Mouse (Mus musculus) R1 (cell line): ENCODE measurements at regions not wholly inside any gene's neighbourhood (a gene's known extent, or its start where the extent isn't known, plus 50 kb on each side); places are given as distances from the start of the nearest gene placed in this dataset.

Source experiments
- DNase-seq: peaks from one replicate; pipeline ENCODE4 v3.0.0-alpha.2; 2018; ENCODE audit warnings: low read depth, low spot score

- no peak for DNase-seq
Measured at GRCm38 (mm10) chr13:119267608-119268300, 160.6 kb upstream of the Paip1 start.

- DNase-seq: peak; percentile 13
Measured at GRCm38 (mm10) chr13:119268301-119268675, 160.1 kb upstream of the Paip1 start.

DNA sequence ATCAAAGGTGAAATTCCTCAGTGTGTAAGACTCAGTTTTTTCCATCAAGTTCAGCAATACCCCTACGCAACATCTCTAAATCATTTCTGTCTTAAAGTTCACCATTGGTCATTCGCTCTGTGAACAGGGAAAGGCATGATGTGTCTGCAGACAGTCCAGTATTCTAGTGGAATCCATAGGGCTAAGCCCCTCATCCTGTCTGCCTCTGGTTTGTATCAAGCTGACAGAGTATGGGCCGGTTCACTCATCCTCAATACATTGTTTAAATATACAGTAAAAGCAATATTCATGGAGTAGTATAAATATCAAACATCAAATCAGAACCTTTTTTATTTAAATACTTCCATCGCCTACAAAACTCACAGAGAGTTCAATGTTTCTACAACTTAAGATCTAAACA is 152.9 kb upstream of the Paip1 start:
- DNase-seq: no peak

DNA sequence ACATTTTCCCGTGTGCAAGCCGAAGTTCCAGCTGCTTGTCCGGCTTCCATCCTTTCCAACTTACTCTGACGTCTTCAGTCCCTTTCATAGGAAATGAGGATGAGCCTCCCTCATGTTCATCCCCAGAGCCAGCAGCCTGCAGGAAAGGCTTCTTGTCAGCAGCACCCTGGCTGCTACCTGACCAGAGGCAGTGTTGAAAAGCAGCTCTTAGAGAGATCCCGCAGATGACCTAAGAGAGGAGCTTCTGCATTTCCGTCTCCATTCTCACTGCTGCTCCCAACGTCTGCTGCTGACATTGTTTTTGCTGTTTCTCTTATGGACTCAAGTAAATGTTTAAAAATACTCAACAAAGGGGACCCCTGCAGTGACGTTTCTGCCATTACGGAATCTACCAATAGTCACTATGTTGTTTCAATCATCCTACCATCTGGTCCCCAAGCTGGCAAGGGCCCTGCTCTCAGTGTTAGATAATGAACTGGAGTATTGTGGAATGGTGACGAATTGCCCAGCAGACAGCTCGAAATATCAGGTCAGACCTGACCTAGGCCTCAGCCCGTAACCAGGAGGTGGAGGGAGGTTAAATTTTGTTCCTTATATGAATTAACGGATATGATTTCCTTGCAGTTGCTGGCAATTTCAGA is 151.0 kb upstream of the Paip1 start:
- no peak for DNase-seq

DNA sequence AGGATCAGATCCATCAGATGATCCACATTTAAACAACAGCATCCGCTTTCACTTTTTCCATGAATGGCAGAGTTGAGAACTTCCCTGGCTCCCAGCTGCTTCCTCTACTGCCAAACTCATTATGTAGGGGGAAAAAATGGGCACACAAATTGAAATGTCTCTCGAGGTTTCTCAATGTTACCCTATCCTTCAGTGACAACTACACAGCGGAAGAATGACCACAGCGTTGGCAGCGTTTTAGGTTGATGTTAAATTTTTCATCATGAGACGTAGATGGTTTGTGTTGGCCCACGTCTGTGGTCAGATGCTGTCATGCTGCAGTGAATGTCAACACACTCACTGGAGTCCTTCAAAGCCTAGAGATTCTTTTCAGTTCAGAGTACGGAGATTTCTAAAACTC is 149.0 kb upstream of the Paip1 start:
- DNase-seq: no peak

DNA sequence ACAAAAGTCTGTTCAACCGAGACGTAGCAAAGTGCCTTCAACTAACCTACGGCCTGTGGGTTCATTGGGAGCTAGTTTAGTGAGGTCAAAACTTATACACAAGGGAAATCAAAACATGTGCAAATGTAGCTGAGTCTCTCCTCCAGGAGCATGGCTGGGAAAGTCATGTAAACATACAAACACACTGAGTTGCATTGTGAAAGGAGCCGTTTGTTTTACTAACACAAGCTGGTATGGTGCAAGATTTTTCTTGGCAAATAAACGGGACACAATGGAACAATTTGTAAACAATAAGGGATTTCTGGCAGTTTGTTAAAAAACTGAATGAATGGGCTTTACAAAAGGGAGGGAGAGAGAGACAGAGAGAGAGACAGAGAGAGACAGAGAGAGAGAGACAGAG is 147.8 kb upstream of the Paip1 start:
- DNase-seq: no peak

DNA sequence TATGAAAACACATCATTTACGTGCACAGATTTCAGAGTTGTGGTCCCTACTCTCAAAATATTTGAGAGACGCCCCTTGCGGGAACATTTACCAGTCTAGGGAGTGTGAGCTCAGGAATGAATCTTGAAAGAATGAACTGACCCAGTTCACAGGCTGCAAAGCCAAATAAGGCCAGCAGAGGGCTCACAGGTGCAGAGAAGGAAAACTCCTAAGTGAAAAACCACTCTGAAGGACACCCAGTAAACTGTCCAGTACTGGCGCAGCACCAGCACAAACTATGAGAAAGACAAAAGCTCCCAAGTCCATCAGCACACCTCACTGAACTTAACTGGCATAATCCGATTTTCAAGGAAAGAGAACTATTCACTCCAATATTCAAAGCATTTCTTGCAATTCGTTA is 145.0 kb upstream of the Paip1 start:
- DNase-seq: peak; percentile 65

DNA sequence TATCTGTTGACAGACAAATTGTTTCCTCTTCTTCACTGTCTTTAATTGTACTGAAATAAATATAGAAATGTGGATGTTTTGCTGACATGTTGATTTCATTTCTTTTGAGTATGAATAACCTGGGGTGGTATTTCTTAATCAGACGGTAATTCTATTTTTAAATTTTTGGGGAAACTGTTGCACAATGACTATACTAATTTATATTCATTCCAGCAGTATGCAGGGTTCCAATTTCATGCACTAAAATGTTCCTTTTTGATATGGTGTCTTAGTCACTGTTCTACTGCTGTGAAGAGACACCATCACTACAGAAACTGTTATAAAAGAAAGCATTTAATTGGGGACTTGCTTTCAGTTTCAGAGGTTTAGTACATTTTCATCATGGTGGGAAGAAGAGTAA is 119.2 kb upstream of the Paip1 start:
- no peak for DNase-seq

DNA sequence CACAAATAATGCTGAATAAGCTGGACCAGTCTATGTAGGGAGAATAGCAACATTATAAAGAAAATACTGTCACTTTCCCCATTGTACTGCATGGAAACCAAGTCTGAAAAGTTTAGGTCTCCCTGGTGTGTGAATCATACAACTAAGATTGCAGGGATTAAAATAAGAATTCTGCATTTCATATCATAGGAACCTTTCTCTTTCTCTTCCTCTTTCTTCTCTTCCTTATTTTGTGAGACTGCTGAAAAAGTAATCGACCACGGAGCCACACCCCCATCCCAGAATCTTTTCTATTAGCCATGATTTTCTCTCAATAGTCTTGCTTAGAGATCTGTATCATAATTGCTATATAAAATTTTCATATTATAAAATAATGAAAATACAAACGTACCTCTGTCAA is 118.4 kb upstream of the Paip1 start:
- no peak for DNase-seq

- no peak for DNase-seq
Measured at GRCm38 (mm10) chr13:119314356-119314755, 114.0 kb upstream of the Paip1 start.

GRCm38 (mm10) chr13:119318358-119318757 is 110.0 kb upstream of the Paip1 start:
- no peak for DNase-seq

- DNase-seq: no peak
Measured at GRCm38 (mm10) chr13:119325510-119325909, 102.9 kb upstream of the Paip1 start.

- DNase-seq: no peak
Measured at GRCm38 (mm10) chr13:119326877-119327625, 101.3 kb upstream of the Paip1 start.

GRCm38 (mm10) chr13:119328731-119329130 is 99.7 kb upstream of the Paip1 start:
- DNase-seq: no peak

DNA sequence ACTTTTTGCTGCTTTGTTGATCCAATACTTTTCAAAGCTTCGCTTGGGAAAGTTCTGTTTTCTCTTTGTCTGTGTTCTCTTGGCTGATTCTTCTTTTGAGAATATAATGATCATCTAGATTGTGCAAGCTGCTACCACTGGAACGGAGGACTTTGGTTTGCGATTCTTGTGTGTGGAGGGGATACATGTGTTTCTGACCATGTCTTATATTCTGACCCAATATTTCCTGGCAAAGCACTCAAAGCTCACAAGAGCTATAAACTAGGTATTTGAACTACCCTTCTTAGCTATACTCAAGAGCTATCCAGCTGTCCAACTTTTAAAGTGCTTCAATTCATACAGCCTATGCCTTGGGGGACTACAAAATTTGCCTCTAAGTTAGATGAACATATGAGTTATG is 96.6 kb upstream of the Paip1 start:
- DNase-seq: no peak

GRCm38 (mm10) chr13:119333915-119334314 is 94.5 kb upstream of the Paip1 start:
- DNase-seq: peak; percentile 6

DNA sequence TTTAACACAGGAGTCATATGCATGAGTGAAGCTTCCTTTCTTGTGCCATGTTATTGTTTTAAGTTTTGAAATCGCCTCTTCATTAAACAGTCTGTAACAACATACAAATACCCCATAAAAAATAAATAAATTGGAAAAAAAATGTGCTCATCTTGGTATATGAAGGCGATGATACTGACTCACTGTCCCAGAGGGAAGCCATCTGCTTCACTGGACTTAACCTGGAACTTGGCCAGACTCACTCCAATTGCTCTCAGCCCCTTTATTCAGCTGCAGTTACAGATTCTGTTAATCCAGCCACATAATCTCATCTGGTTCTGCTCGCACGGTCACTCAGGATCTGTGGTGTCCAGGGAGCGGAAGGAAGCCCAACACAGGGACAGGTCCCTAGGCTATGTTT is 90.5 kb upstream of the Paip1 start:
- no peak for DNase-seq

DNA sequence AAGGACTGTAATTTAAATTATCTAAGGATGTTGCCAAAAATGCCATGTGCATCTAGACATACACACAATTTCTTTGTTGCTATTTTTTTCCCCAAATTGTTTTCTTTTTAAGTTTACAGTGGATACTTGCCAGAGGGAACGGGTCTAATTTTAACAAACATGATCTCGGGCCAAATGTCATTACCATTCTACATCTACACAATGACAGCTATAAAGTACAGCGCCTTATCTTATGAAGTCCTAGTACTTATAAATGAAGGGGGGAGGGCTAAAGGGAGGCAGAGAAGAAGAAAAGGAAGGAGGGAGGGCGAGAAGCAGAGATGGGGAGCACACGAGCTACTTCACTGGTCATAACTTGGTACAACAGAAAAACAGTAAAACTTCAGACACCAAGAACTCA is 89.4 kb upstream of the Paip1 start:
- DNase-seq: no peak

DNA sequence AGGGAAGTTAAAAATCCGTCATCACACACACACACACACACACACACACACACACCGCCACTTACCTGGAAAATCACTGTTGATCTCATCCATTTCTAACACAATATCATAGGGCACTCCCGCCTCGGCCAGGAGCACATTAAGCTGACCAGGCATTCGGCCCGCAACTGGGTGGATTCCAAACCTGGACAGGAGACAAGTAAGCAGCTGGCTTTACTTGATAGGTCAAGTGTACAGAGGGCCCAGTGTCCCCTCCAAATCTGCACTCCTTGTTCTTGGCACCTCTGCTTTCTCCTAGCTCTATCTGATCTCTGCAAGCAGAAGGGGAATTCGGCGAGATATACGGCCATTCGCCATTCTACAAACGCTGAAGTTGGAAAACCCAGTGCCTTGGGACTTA is 88.6 kb upstream of the Paip1 start:
- DNase-seq: no peak

GRCm38 (mm10) chr13:119341833-119342232 is 86.6 kb upstream of the Paip1 start:
- DNase-seq: peak; percentile 77

DNA sequence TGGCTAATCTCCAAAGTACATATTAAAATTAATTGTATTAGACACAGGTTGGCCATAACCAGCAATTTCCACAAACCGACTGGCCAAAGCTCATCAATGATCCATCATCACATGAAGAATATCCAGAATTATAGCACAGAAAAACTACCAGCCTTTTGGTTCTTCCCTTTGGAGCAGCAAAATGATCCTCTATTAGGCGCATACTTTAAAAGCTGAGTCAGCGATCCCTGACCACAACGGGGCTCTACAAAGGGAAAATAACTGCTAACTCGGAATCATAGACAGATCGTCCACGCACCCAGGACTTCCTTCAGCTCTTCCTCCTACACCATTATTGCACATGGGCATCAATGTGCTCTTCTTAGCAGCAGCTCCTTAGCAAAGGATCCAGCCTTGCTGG is 85.6 kb upstream of the Paip1 start:
- DNase-seq: no peak

DNA sequence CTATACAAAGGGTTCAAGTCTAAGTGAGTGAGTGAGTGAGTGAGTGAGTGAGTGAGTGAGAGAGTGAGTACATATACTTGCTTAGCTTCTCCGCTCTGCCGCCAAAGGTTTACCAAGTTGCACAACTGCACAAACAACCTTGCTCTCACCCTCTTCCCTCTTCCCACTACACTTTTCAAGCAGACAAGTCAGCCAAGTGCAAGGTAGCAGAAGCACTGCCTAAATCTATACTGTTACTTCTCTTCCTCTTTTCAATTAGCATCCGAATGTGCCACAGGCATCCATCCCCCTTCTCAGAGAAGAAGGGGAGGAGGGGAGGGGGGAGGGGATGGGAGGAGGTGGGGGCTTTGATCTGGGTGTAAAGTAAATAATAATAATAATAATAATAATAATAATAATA is 80.4 kb upstream of the Paip1 start:
- no peak for DNase-seq

GRCm38 (mm10) chr13:119351346-119351745 is 77.1 kb upstream of the Paip1 start:
- DNase-seq: no peak
